Mouse (Mus musculus) cortical plate, adult 2 months (tissue): ENCODE measurements around the gene Itga9.

Source experiments
- CTCF ChIP-seq: fragments of 200-500 bp; IDR thresholded peaks from 2 replicates; pipeline ENCODE4 v1.5.1; 2011; ENCODE audit warnings: mild to moderate bottlenecking, control low read depth, low read length; ENCODE audit not compliant: insufficient read depth; ENCODE audit errors: extremely low read depth
- POLR2A ChIP-seq: fragments of 200-500 bp; IDR thresholded peaks from 2 replicates; pipeline ENCODE4 v1.6.1; 2011; ENCODE audit warnings: mild to moderate bottlenecking, low read length, control low read depth; ENCODE audit not compliant: insufficient read depth; ENCODE audit errors: extremely low read depth

GRCm38 (mm10) chr9:118715971-118716628 lies 109.6 kb downstream of the Itga9 start:
- TF ChIP-seq POLR2A (no peak), CTCF (no peak)
